Mouse (Mus musculus): ENCODE measurements around the gene Fam166a.
"Not testable (repeated sequence)": the region's sequence is repeated elsewhere in the genome, so short reads cannot be mapped to it uniquely, and the experiment has no call there.

Fam166a gene

DNA sequence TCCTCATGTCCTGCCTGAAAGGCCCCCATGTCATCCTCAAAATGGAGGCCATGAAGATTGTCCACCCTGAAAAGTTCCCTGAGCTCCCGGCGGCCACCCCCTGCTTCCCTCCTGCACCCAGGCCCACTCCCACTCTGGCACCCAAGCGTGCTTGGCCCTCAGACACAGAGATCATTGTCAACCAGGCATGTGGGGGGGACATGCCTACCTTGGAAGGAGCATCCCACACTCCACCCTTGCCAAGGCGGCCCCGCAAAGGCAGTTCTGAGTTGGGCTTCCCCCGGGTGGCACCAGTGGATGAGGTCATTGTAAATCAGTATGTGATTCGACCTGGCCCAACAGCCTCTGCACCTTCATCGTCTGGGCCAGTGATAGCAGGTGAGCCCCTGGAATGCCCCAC, 24.8 kb downstream of the Fam166a start:
- DNase-seq = no peak

- DNase-seq = no peak
These were observed 25.6 kb downstream of the Fam166a start for GRCm38 (mm10) chr2:25244144-25244543.

DNA sequence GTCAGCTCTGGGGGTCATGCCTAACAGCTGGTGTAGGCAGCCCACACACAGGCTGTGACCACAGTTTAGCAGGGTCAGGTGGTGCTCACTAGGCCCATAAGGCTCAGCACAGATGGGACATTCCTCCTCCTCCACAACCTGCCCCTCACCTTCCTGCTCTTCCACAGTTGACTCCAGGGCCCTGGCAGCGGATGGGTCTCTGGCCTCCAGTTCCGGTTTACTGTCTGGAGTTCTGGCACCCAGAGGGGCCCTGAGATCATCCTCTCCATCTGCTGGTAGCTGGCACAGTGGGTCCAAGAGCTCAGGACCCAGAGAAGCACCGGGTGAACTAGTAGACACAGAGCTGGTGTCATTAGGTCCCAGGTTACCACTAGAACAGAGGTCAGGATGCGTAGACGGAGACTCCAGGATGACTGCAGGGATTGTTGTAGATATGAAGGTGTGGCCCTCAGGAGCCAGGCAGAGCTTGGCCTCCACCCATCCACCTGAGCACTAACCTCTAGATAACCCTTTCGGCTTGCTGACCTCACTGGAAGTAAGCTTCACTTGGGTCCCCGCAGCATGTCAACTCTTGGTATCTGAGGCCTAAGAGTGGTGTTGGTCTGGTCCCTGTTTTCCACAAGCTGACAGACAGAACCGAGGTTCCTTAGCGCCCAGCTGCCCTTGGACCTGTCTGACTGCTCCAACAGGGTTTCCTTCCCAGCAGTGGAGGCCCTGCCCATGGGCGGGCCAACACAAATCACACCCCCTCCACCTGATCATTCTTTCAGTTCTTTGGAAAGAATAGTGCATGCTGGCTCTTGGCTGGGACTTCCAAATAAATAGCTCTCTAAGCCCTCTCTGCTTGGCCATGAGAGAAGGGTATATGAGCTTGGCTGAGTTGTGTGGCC, 27.9 kb downstream of the Fam166a start, which contains the start of gene AL732309.1:
Gene AL732309.1, minus strand, starts transcription at position 681 of the 890 bp plus-strand sequence.
- peak in 1 of 2 experiments; percentile 56 for DNase-seq

GRCm38 (mm10) chr2:25252331-25252730, 33.8 kb downstream of the Fam166a start:
- DNase-seq = peak in 1 of 2 experiments; percentile 43

DNA sequence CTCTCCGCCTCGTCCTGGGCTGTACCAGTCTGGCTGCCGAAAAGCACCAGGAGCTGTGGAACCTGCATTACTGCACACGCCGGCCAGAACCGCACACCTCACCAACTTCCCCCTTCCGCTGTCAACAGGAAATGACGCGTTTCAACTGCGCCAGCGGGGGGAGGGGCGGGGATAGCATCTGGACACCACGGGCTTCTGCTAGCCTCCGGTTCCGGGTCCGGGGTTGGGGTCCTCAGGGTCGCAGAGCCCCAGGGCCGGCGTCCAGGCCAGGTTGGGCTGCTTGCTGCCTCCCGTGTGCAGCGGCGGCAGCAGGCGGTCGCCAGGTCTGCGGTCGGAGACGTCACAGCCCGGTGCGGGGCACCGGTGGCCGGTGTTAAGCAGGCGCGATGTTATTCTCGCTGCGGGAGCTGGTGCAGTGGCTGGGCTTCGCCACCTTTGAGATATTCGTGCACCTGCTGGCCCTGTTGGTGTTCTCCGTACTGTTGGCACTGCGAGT, 36.8 kb downstream of the Fam166a start, which contains the start of gene Tmem203:
Gene Tmem203, plus strand, starts transcription at position 156 of the 496 bp plus-strand sequence.
- peak; percentile 91 to 94 for DNase-seq

- peak; percentile 76 to 82 for DNase-seq
These were observed 38.0 kb downstream of the Fam166a start for GRCm38 (mm10) chr2:25256443-25257109.

DNA sequence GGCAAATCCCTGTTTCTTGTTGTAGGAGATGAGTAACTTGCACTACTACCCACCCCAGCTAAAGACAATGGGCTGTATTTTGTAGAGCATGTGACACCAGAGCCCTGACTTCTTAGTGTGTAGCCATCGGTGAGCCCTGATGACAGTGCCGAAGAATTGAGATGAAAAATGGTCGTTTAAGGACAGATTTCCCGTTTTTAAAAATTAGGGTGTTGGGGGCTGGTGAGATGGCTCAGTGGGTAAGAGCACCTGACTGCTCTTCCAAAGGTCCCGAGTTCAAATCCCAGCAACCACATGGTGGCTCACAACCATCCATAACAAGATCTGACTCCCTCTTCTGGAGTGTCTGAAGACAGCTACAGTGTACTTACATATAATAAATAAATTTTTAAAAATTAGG, 38.7 kb downstream of the Fam166a start:
- not testable (repeated sequence) for DNase-seq

GRCm38 (mm10) chr2:25258887-25259286, 40.3 kb downstream of the Fam166a start:
- peak in 1 of 2 experiments; percentile 51 for DNase-seq

DNA sequence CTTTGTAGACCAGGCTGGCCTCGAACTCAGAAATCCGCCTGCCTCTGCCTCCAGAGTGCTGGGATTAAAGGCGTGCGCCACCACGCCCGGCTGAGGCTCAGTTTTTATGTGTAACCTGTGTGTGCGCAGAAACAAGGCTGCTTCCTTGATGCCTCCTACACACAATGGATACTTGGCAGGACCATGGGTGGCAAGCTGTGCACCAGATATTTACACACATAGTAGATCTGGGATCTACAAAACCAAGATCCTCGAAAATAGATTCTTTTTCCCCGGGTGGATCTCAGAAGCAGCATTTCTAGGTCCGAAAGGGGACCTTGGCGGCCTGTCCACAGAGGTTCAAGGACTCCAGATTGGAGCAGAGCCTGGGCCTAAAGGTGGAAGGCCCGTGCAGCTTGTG, 43.3 kb downstream of the Fam166a start:
- no peak for DNase-seq

DNA sequence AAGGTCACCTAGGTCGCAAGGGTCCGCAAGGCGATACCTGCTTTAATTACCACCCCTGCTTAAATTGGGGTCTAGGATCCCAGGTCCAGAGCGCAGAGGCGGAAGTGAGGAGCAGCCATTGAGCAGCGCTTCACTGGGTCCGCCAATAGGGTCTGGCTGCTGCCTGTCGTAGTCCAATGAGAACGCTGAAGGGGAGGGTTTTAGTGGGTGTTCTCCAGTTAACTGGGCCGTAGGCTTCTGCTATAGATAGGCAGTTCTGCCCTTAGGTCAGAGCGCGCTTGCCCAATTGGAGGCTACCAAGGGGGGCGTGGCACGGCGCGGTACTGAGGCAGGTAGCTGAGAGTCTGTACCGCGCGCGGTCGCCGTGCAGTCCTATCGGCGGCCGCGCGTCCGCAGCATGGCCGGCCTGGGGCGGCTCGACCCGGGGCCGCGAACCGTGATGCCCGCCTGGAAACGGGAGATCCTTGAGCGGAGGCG, 43.8 kb downstream of the Fam166a start, which contains the start of gene Tprn:
Gene Tprn, plus strand, starts transcription at position 328 of the 477 bp plus-strand sequence.
- DNase-seq = peak; percentile 98

- peak; percentile 88 to 90 for DNase-seq
These were observed 44.5 kb downstream of the Fam166a start for GRCm38 (mm10) chr2:25262795-25263622.

GRCm38 (mm10) chr2:25263623-25264285, 45.2 kb downstream of the Fam166a start:
- DNase-seq = peak; percentile 69 to 70

GRCm38 (mm10) chr2:25264286-25264660, 45.7 kb downstream of the Fam166a start:
- DNase-seq = peak in 1 of 2 experiments; percentile 46

DNA sequence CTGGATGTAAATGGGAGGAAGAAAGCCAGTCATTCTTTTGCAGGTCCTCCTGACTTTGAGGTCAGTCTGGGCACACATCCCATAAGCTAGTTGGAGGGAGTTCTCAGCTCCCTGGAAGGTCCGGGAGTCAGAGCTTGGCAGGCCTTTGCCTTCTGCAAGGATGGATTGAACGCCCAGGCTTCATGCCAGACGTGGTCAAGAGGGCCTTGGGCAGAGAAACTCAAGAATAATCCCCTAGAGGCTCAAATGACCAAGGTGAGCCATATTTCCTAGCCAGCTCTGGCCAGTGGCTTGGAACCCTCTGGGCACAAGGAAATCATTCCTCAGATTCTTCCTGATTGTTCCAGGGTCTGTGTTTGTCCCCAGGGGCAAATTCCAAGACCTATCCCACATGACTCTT, 46.3 kb downstream of the Fam166a start:
- peak; percentile 95 to 96 for DNase-seq

- peak; percentile 98 to 99 for DNase-seq
These were observed 47.5 kb downstream of the Fam166a start for GRCm38 (mm10) chr2:25265897-25266656.

- DNase-seq = peak; percentile 90 to 93
These were observed 48.2 kb downstream of the Fam166a start for GRCm38 (mm10) chr2:25266720-25267119.

DNA sequence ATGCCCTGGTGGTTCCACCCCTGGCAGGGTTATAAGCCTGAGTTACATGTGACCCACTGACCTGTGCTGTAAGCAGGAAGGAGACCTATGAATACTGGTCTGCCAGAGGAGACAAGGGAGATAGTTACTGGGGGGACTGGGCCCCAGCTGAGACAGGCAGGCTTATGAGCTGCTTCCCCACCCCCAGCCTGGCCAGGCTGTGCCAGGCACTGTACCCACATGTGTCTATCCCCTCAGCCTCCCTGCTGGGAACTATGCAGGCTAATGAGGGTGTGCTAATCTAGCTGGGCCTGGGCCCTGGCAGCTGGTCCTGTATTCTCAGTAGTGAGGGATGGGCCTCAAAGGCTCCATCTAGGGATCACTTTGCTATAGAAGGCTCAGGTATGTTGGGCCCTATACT, 48.7 kb downstream of the Fam166a start:
- peak; percentile 75 to 76 for DNase-seq

DNA sequence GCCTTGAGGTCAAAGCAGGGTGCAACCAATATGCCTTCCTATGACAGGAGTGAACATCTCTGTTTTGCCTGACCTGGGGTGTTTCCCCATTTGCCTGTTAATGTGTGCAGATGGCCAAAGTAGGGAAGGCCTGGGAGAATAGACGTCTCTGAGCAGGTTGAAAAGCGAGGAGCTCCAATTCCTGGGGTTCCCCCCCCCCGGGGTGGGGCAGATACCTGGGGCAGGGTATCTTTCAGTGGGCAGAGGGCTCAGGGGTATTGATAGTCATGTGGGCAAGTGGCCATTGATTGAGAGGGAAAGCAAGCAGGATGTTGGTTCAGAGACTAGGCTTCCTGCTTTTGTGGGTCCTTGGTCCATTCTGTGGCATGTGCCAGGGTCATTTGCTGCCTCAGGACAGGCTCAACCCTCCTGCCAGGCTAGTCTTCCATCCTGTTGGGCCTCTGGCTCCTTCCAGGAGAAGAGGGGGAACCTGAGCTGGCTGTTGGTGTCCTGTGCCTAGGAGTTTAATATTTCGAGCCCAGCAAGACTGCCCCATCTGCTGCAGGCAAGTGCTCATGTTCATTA, 49.3 kb downstream of the Fam166a start:
- DNase-seq = peak; percentile 54 to 60
